Mouse (Mus musculus): ENCODE measurements around the gene Ppox. TPM values are rescaled to one million over a fixed set of nuclear protein-coding genes. Genes with fewer than 3 reads are reported as not detected.
"Not testable (repeated sequence)": the region's sequence is repeated elsewhere in the genome, so short reads cannot be mapped to it uniquely, and the experiment has no call there.

The Ppox gene
- polyA plus RNA-seq, 1 experiment from 2014 or later = 54.5 TPM

- H3K27ac ChIP-seq (ENCODE audit: low read length) = no peak overlapping the region
- H3K27me3 ChIP-seq (ENCODE audit: control insufficient read depth, insufficient read depth, low read length) = no peaks in the 10 kb centered on the region
- H3K36me3 ChIP-seq (ENCODE audit: control insufficient read depth, insufficient read depth, low read length) = peaks cover 13% of the 10 kb centered on the region; the same call in 1 of the 2 replicates
- no peaks in the 10 kb centered on the region for H3K9me3 ChIP-seq (replicated peaks; ENCODE audit: control insufficient read depth, low read length)
- no peak overlapping the region for H3K9ac ChIP-seq (ENCODE audit: low read length)
- H3K4me1 ChIP-seq (ENCODE audit: control insufficient read depth, insufficient read depth, low read length) = peaks cover 30% of the 10 kb centered on the region
- H3K4me3 ChIP-seq (replicated peaks; ENCODE audit: low read length) = no peak overlapping the region
- ATAC-seq (ENCODE audit: insufficient read depth, low FRiP score) = no peak
- WGBS = 81% methylated on average over 8 of the region's 8 CpGs
- peak overlapping the region; percentile 75; the same call in 1 of the 2 replicates for H3K4me2 ChIP-seq (ENCODE audit: low read depth, low read length)
Measured at GRCm38 (mm10) chr1:171245353-171245752, 35.6 kb downstream of the Ppox start.

GRCm38 (mm10) chr1:171241952-171242351 is 39.0 kb downstream of the Ppox start:
- not testable (repeated sequence) for ATAC-seq (ENCODE audit: insufficient read depth, low FRiP score); H3K27me3 ChIP-seq (ENCODE audit: control insufficient read depth, insufficient read depth, low read length); H3K9ac ChIP-seq (ENCODE audit: low read length); H3K4me3 ChIP-seq (replicated peaks; ENCODE audit: low read length); H3K4me2 ChIP-seq (ENCODE audit: low read depth, low read length); H3K27ac ChIP-seq (ENCODE audit: low read length); H3K9me3 ChIP-seq (replicated peaks; ENCODE audit: control insufficient read depth, low read length)
- Histone ChIP-seq H3K4me1 (ENCODE audit: control insufficient read depth, insufficient read depth, low read length) (peaks cover 12% of the 10 kb centered on the region), H3K36me3 (ENCODE audit: control insufficient read depth, insufficient read depth, low read length) (peaks cover 28% of the 10 kb centered on the region)
- 79% methylated on average over 12 of the region's 12 CpGs for WGBS

GRCm38 (mm10) chr1:171240911-171241310 is 40.1 kb downstream of the Ppox start:
- Histone ChIP-seq H3K9ac (ENCODE audit: low read length) (no peak overlapping the region), H3K4me1 (ENCODE audit: control insufficient read depth, insufficient read depth, low read length) (peaks cover 7% of the 10 kb centered on the region), H3K9me3 (replicated peaks; ENCODE audit: control insufficient read depth, low read length) (no peaks in the 10 kb centered on the region), H3K36me3 (ENCODE audit: control insufficient read depth, insufficient read depth, low read length) (peaks cover 36% of the 10 kb centered on the region), H3K27ac (ENCODE audit: low read length) (no peak overlapping the region), H3K4me2 (ENCODE audit: low read depth, low read length) (no peak overlapping the region), H3K27me3 (ENCODE audit: control insufficient read depth, insufficient read depth, low read length) (no peaks in the 10 kb centered on the region), H3K4me3 (replicated peaks; ENCODE audit: low read length) (no peak overlapping the region)
- WGBS = 92% methylated on average over 10 of the region's 10 CpGs
- ATAC-seq (ENCODE audit: insufficient read depth, low FRiP score) = no peak

GRCm38 (mm10) chr1:171239992-171240744 is 40.8 kb downstream of the Ppox start:
- H3K27me3 ChIP-seq (ENCODE audit: control insufficient read depth, insufficient read depth, low read length) = no peaks in the 10 kb centered on the region
- H3K4me2 ChIP-seq (ENCODE audit: low read depth, low read length) = no peak overlapping the region
- H3K4me3 ChIP-seq (replicated peaks; ENCODE audit: low read length) = no peak overlapping the region
- H3K27ac ChIP-seq (ENCODE audit: low read length) = no peak overlapping the region
- H3K9ac ChIP-seq (ENCODE audit: low read length) = no peak overlapping the region
- H3K4me1 ChIP-seq (ENCODE audit: control insufficient read depth, insufficient read depth, low read length) = 0 out of 2 replicates have a peak, but pooled peaks cover 2% of the 10 kb centered on the region
- H3K36me3 ChIP-seq (ENCODE audit: control insufficient read depth, insufficient read depth, low read length) = peaks cover 37% of the 10 kb centered on the region
- no peaks in the 10 kb centered on the region for H3K9me3 ChIP-seq (replicated peaks; ENCODE audit: control insufficient read depth, low read length)
- ATAC-seq (ENCODE audit: insufficient read depth, low FRiP score) = no peak
- 58% methylated on average over 15 of the region's 15 CpGs for WGBS

GRCm38 (mm10) chr1:171238463-171238862 is 42.5 kb downstream of the Ppox start:
- H3K4me1 ChIP-seq (ENCODE audit: control insufficient read depth, insufficient read depth, low read length) = 0 out of 2 replicates have a peak, but pooled peaks cover 2% of the 10 kb centered on the region
- H3K9me3 ChIP-seq (replicated peaks; ENCODE audit: control insufficient read depth, low read length) = no peaks in the 10 kb centered on the region
- H3K27me3 ChIP-seq (ENCODE audit: control insufficient read depth, insufficient read depth, low read length) = no peaks in the 10 kb centered on the region
- 70% methylated on average over 14 of the region's 14 CpGs for WGBS
- H3K36me3 ChIP-seq (ENCODE audit: control insufficient read depth, insufficient read depth, low read length) = peaks cover 41% of the 10 kb centered on the region
- H3K4me2 ChIP-seq (ENCODE audit: low read depth, low read length) = no peak overlapping the region
- no peak for ATAC-seq (ENCODE audit: insufficient read depth, low FRiP score)
- H3K9ac ChIP-seq (ENCODE audit: low read length) = no peak overlapping the region
- no peak overlapping the region for H3K27ac ChIP-seq (ENCODE audit: low read length)
- H3K4me3 ChIP-seq (replicated peaks; ENCODE audit: low read length) = no peak overlapping the region

GRCm38 (mm10) chr1:171237438-171237837 is 43.5 kb downstream of the Ppox start:
- Histone ChIP-seq H3K4me2 (ENCODE audit: low read depth, low read length) (no peak overlapping the region), H3K4me1 (ENCODE audit: control insufficient read depth, insufficient read depth, low read length) (0 out of 2 replicates have a peak, but pooled peaks cover 2% of the 10 kb centered on the region), H3K27me3 (ENCODE audit: control insufficient read depth, insufficient read depth, low read length) (no peaks in the 10 kb centered on the region), H3K36me3 (ENCODE audit: control insufficient read depth, insufficient read depth, low read length) (peaks cover 38% of the 10 kb centered on the region), H3K9me3 (replicated peaks; ENCODE audit: control insufficient read depth, low read length) (no peaks in the 10 kb centered on the region), H3K27ac (ENCODE audit: low read length) (no peak overlapping the region), H3K9ac (ENCODE audit: low read length) (no peak overlapping the region; the same call in 1 of the 2 replicates), H3K4me3 (replicated peaks; ENCODE audit: low read length) (no peak overlapping the region)
- no peak; the same call in 1 of the 2 replicates for ATAC-seq (ENCODE audit: insufficient read depth, low FRiP score)
- WGBS = 58% methylated on average over 6 of the region's 6 CpGs

GRCm38 (mm10) chr1:171235791-171236190 is 45.2 kb downstream of the Ppox start:
- no peak overlapping the region for H3K4me2 ChIP-seq (ENCODE audit: low read depth, low read length)
- H3K36me3 ChIP-seq (ENCODE audit: control insufficient read depth, insufficient read depth, low read length) = peaks cover 37% of the 10 kb centered on the region
- no peak overlapping the region for H3K27ac ChIP-seq (ENCODE audit: low read length)
- H3K4me1 ChIP-seq (ENCODE audit: control insufficient read depth, insufficient read depth, low read length) = 0 out of 2 replicates have a peak, but pooled peaks cover 2% of the 10 kb centered on the region
- no peak for ATAC-seq (ENCODE audit: insufficient read depth, low FRiP score)
- no peaks in the 10 kb centered on the region for H3K27me3 ChIP-seq (ENCODE audit: control insufficient read depth, insufficient read depth, low read length)
- no peak overlapping the region for H3K9ac ChIP-seq (ENCODE audit: low read length)
- WGBS = 76% methylated on average over 4 of the region's 4 CpGs
- no peaks in the 10 kb centered on the region for H3K9me3 ChIP-seq (replicated peaks; ENCODE audit: control insufficient read depth, low read length)
- H3K4me3 ChIP-seq (replicated peaks; ENCODE audit: low read length) = no peak overlapping the region

- no peaks in the 10 kb centered on the region for H3K27me3 ChIP-seq (ENCODE audit: control insufficient read depth, insufficient read depth, low read length)
- no peak overlapping the region for H3K27ac ChIP-seq (ENCODE audit: low read length)
- H3K4me3 ChIP-seq (replicated peaks; ENCODE audit: low read length) = no peak overlapping the region
- H3K36me3 ChIP-seq (ENCODE audit: control insufficient read depth, insufficient read depth, low read length) = peaks cover 36% of the 10 kb centered on the region
- H3K4me2 ChIP-seq (ENCODE audit: low read depth, low read length) = no peak overlapping the region
- no peak for ATAC-seq (ENCODE audit: insufficient read depth, low FRiP score)
- no peaks in the 10 kb centered on the region for H3K4me1 ChIP-seq (ENCODE audit: control insufficient read depth, insufficient read depth, low read length)
- H3K9ac ChIP-seq (ENCODE audit: low read length) = no peak overlapping the region
- H3K9me3 ChIP-seq (replicated peaks; ENCODE audit: control insufficient read depth, low read length) = no peaks in the 10 kb centered on the region
- WGBS = 90% methylated on average over 4 of the region's 4 CpGs
Measured at GRCm38 (mm10) chr1:171234538-171234937, 46.4 kb downstream of the Ppox start.

GRCm38 (mm10) chr1:171234126-171234525 is 46.9 kb downstream of the Ppox start, which contains the start of gene Fcer1g:
Gene Fcer1g (minus strand): TSS chr1:171234365.
- no peak within 1 kb of the TSS for H3K9ac ChIP-seq (ENCODE audit: low read length)
- H3K4me2 ChIP-seq (ENCODE audit: low read depth, low read length) = no peak within 1 kb of the TSS
- H3K9me3 ChIP-seq (replicated peaks; ENCODE audit: control insufficient read depth, low read length) = no peaks in the 10 kb centered on the region
- peaks cover 36% of the 10 kb centered on the region for H3K36me3 ChIP-seq (ENCODE audit: control insufficient read depth, insufficient read depth, low read length)
- 84% methylated on average over 14 of the region's 14 CpGs for WGBS
- peak within 1 kb of the TSS; percentile 16 for H3K4me3 ChIP-seq (replicated peaks; ENCODE audit: low read length)
- no peak within 1 kb of the TSS; the same call in 1 of the 2 replicates for H3K27ac ChIP-seq (ENCODE audit: low read length)
- no peaks in the 10 kb centered on the region for H3K27me3 ChIP-seq (ENCODE audit: control insufficient read depth, insufficient read depth, low read length)
- ATAC-seq (ENCODE audit: insufficient read depth, low FRiP score) = no peak
- H3K4me1 ChIP-seq (ENCODE audit: control insufficient read depth, insufficient read depth, low read length) = no peaks in the 10 kb centered on the region
